Mouse (Mus musculus): ENCODE results near the gene Slc2a1.

GRCm38 (mm10) chr4:119183525-119183924 lies 75.0 kb downstream of the Slc2a1 start:
- TF ChIP-seq CTCF (IDR thresholded peaks at IDR 0.05; ENCODE audit: control insufficient read depth, insufficient read depth, low read length) (no peak), POLR2A (IDR thresholded peaks at IDR 0.05; ENCODE audit: borderline replicate concordance, control insufficient read depth, low read depth, low read length) (no peak)
